Mouse (Mus musculus) myocyte (in vitro differentiated cells): Measurements from ENCODE around the gene Ino80. TPM values are rescaled to one million over a fixed set of nuclear protein-coding genes. Genes with fewer than 3 reads are reported as not detected.

Source experiments
- H3K27me3 ChIP-seq: one replicate; pipeline ENCODE4 v1.6.1; 2011; ENCODE audit not compliant: control insufficient read depth, insufficient read depth, insufficient read length
- H3K36me3 ChIP-seq: one replicate; pipeline ENCODE4 v1.6.1; 2011; ENCODE audit not compliant: control insufficient read depth, insufficient read depth
- H3K4me2 ChIP-seq: one replicate; pipeline ENCODE4 v1.6.1; 2011; ENCODE audit warnings: low read depth, control low read depth
- H3K4me3 ChIP-seq: one replicate; pipeline ENCODE4 v1.5.1; 2011; ENCODE audit warnings: mild to moderate bottlenecking, control low read depth, moderate library complexity
- H3K79me2 ChIP-seq: one replicate; pipeline ENCODE4 v1.6.1; 2011; ENCODE audit not compliant: control insufficient read depth, insufficient read depth
- H3ac ChIP-seq: one replicate; pipeline ENCODE4 v1.6.1; 2011; ENCODE audit not compliant: control insufficient read depth, insufficient read length
- CEBPB ChIP-seq: IDR thresholded peaks from 2 replicates; pipeline ENCODE4 v1.6.1; 2011; ENCODE audit warnings: mild to moderate bottlenecking, moderate library complexity; ENCODE audit not compliant: poor library complexity, insufficient read depth, severe bottlenecking
- E2F4 ChIP-seq: IDR thresholded peaks from one replicate; pipeline ENCODE4 v1.6.1; 2011; ENCODE audit warnings: mild to moderate bottlenecking, control low read depth, moderate library complexity; ENCODE audit not compliant: insufficient read depth
- MAX ChIP-seq: IDR thresholded peaks from one replicate; pipeline ENCODE4 v1.6.1; 2011; ENCODE audit warnings: low read depth, mild to moderate bottlenecking, control low read depth
- MYOD1 ChIP-seq, 3 experiments: IDR thresholded peaks; one replicate each; pipeline ENCODE4 v1.6.1; 2011; ENCODE audit warnings: control low read depth in 2 of 3, low read depth in 2 of 3, mild to moderate bottlenecking in 2 of 3, moderate library complexity in 1 of 3; ENCODE audit not compliant: insufficient read length in 2 of 3, control insufficient read depth in 1 of 3
- MYOG ChIP-seq, 3 experiments: IDR thresholded peaks; one replicate each; pipeline ENCODE4 v1.6.1; 2011; ENCODE audit warnings: control low read depth in 2 of 3, low read depth in 2 of 3, mild to moderate bottlenecking in 2 of 3; ENCODE audit not compliant: insufficient read length in 2 of 3, control insufficient read depth in 1 of 3, insufficient read depth in 1 of 3
- POLR2A ChIP-seq: IDR thresholded peaks from one replicate; pipeline ENCODE4 v1.6.1; 2011; ENCODE audit warnings: low read depth, mild to moderate bottlenecking, control low read depth, moderate library complexity; ENCODE audit not compliant: insufficient read length
- POLR2AphosphoS2 ChIP-seq: IDR thresholded peaks from one replicate; pipeline ENCODE4 v1.6.1; 2011; ENCODE audit warnings: low read depth, control low read depth; ENCODE audit not compliant: insufficient read length
- REST ChIP-seq: IDR thresholded peaks from one replicate; pipeline ENCODE4 v1.6.1; 2011; ENCODE audit warnings: mild to moderate bottlenecking, control low read depth, moderate library complexity; ENCODE audit not compliant: insufficient read depth, insufficient read length
- SRF ChIP-seq: IDR thresholded peaks from one replicate; pipeline ENCODE4 v1.6.1; 2011; ENCODE audit warnings: low read depth; ENCODE audit not compliant: control insufficient read depth, insufficient read length
- TCF12 ChIP-seq: IDR thresholded peaks from one replicate; pipeline ENCODE4 v1.6.1; 2011; ENCODE audit warnings: mild to moderate bottlenecking, control low read depth; ENCODE audit not compliant: poor library complexity, insufficient read depth, severe bottlenecking
- TCF3 ChIP-seq: IDR thresholded peaks from one replicate; pipeline ENCODE4 v1.6.1; 2011; ENCODE audit warnings: low read depth, control low read depth; ENCODE audit not compliant: insufficient read length
- USF1 ChIP-seq: IDR thresholded peaks from one replicate; pipeline ENCODE4 v1.6.1; 2011; ENCODE audit warnings: low read depth, mild to moderate bottlenecking, control low read depth, moderate library complexity
- polyA plus RNA-seq: library from polyadenylated mRNA; unstranded; fragments of >200 nt; fragmentation: generic; extraction: Trizol; gene quantifications from one replicate; pipeline ENCODE4 v1.2.1, GENCODE M21; 2012; ENCODE audit warnings: missing spikeins

Gene Ino80
- polyA plus RNA-seq, 1 experiment = 7.3 TPM

DNA sequence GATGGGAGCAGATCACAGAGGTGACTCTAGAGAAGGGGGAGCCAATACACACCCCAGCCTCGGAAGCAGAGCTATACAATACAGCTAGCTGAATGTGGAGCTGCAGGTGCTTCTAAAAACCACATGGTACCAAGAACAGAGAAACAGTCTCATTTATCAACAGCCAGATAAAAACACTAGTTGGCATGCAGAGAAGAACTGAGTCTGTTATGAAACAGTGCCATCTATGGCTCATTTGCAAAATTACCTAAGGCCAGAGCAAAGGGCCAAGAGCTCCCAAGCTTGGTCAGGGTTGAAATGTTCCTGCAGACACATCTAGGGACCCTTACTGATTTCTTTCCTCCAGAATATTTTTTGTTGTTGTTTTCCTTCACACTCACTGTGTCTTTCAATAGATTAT, 63.7 kb downstream of the Ino80 start:
- Histone ChIP-seq H3K4me3 (no peak overlapping the region), H3K4me2 (no peak overlapping the region), H3ac (no peak overlapping the region), H3K79me2 (peaks cover 4% of the 10 kb centered on the region), H3K36me3 (peaks cover 44% of the 10 kb centered on the region), H3K27me3 (no peaks in the 10 kb centered on the region)
- TF ChIP-seq SRF = no peak
- no peak for TF ChIP-seq REST
- no peak for TF ChIP-seq E2F4
- TF ChIP-seq MYOD1 (IDR thresholded peaks at IDR 0.05; ENCODE audit: control insufficient read depth in 1 of 3, insufficient read length in 2 of 3, low read depth in 2 of 3) = no peak
- TF ChIP-seq USF1 = no peak
- no peak for TF ChIP-seq MYOG (IDR thresholded peaks at IDR 0.05; ENCODE audit: control insufficient read depth in 1 of 3, insufficient read depth in 1 of 3, insufficient read length in 2 of 3, low read depth in 2 of 3)
- no peak for TF ChIP-seq TCF12
- no peak for TF ChIP-seq CEBPB
- no peak for TF ChIP-seq POLR2A

DNA sequence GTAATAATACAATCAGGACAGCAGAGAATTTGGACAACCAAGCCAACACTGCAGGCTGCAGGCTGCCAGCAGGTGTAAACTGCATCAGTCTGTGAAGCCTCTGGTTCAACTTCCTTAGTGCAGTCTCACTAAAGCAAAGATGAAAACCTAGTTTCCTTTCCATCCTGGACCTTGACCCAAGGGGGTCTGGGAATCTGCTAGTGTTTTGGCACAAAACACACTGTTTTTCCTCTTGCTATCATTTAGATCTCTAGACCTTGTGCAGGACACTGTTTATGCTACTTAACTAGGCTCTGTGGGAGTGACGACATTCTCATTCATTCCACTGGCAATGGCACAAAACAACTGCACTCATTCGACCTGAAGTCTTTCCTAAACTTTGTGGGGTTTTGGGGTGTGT, 65.8 kb downstream of the Ino80 start:
- no peak for TF ChIP-seq TCF12
- TF ChIP-seq POLR2AphosphoS2 = no peak
- no peak for TF ChIP-seq POLR2A
- no peak for TF ChIP-seq USF1
- Histone ChIP-seq H3K27me3 (no peaks in the 10 kb centered on the region), H3K4me2 (no peak overlapping the region), H3K4me3 (no peak overlapping the region), H3K36me3 (peaks cover 41% of the 10 kb centered on the region), H3ac (no peak overlapping the region), H3K79me2 (peaks cover 4% of the 10 kb centered on the region)

DNA sequence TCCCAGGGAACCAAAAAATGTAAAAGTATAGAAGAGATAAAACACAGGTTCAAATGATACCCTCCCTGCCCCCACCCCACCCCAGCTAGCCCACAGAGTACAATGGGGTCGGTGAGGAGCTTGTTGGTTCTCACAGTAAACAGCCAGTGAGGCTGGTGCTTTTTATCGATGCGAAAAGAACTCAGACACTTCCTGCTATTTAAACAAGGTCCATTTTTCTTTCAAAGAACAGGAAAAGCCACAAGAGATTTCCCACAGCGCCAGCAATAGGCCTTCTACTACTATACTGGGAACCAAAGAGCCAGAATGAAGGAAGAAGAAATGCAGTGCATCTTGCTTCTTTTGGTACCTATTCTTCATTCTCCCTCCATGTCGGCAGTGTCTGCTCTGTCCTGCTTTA, 66.5 kb downstream of the Ino80 start:
- Histone ChIP-seq H3K79me2 (peaks cover 4% of the 10 kb centered on the region), H3K4me2 (no peak overlapping the region), H3K27me3 (no peaks in the 10 kb centered on the region), H3K36me3 (peaks cover 41% of the 10 kb centered on the region), H3ac (no peak overlapping the region), H3K4me3 (no peak overlapping the region)
- no peak for TF ChIP-seq POLR2A

DNA sequence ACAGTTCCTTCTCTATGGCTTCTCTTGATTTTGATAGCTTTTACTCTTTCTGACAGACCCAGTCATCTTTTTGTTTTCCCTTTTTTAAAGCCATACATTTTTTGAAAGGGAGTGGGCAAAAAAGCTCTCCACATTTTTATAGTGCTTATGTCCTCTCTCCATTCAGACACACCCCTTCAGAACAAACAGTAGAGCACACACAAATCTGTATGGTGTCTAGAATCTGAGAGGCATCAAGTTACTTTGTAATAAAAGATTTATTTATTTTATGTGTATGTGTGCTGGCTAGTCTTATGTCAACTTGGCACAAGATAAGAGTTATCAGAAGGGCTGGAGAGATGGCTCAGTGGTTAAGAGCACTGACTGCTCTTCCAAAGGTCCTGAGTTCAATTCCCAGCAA, 68.8 kb downstream of the Ino80 start:
- no peak for TF ChIP-seq E2F4
- TF ChIP-seq POLR2A = no peak
- no peak for TF ChIP-seq CEBPB
- no peak for TF ChIP-seq MAX
- no peak for TF ChIP-seq TCF12
- TF ChIP-seq USF1 = no peak
- TF ChIP-seq POLR2AphosphoS2 = no peak
- TF ChIP-seq REST = no peak
- no peak for TF ChIP-seq SRF
- TF ChIP-seq MYOG (IDR thresholded peaks at IDR 0.05; ENCODE audit: control insufficient read depth in 1 of 3, insufficient read depth in 1 of 3, insufficient read length in 2 of 3, low read depth in 2 of 3) = no peak
- Histone ChIP-seq H3K36me3 (peaks cover 46% of the 10 kb centered on the region), H3K79me2 (peaks cover 4% of the 10 kb centered on the region), H3K27me3 (no peaks in the 10 kb centered on the region), H3K4me2 (no peak overlapping the region), H3ac (no peak overlapping the region), H3K4me3 (no peak overlapping the region)

DNA sequence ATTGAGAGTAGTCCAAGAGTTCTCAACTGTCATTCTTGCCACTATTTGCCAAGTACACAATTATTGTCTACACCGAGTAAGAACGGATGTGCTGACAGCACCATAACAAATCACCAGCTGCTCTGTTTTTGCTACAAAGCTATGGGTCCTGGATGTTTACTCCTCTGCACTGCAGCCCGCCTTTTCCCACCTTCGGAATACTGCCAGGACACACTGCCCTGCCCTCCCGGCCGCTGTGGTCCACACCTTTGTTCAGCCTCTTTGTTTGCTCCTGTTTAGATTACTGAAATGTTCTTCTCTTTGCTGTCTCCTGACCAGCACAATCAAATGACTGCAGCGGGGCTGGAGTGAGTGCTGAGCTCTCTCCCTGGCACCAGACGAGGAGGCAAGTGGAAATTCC, 69.2 kb downstream of the Ino80 start:
- no peak overlapping the region for H3K4me3 ChIP-seq
- peaks cover 4% of the 10 kb centered on the region for H3K79me2 ChIP-seq
- H3ac ChIP-seq = no peak overlapping the region
- TF ChIP-seq MAX (no peak), POLR2A (no peak), POLR2AphosphoS2 (no peak), MYOD1 (IDR thresholded peaks at IDR 0.05; ENCODE audit: control insufficient read depth in 1 of 3, insufficient read length in 2 of 3, low read depth in 2 of 3) (no peak), CEBPB (no peak), SRF (no peak), TCF12 (no peak), E2F4 (no peak), MYOG (IDR thresholded peaks at IDR 0.05; ENCODE audit: control insufficient read depth in 1 of 3, insufficient read depth in 1 of 3, insufficient read length in 2 of 3, low read depth in 2 of 3) (no peak), TCF3 (no peak), REST (no peak), USF1 (no peak)
- H3K27me3 ChIP-seq = no peaks in the 10 kb centered on the region
- H3K4me2 ChIP-seq = no peak overlapping the region
- peaks cover 46% of the 10 kb centered on the region for H3K36me3 ChIP-seq

DNA sequence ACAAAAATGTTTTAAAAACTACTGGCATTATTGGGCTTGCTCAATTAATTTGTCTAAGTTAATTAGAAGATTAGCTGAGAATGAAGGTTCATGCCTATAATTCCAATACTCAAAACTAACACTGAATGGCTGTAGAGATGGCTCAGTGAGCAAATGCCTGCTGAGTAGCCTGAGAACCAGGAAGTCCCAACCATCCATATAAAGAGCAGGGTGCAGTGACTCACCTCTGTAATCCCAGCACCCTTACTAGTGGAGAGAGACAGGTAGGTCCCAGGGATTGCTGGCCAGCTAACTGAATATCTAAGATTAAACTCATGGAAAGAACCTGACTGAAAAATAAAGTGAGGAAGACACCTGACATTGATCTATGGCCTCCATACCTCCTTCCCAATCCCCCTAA, 78.2 kb downstream of the Ino80 start:
- H3K4me2 ChIP-seq = no peak overlapping the region
- H3K4me3 ChIP-seq = no peak overlapping the region
- peaks cover 38% of the 10 kb centered on the region for H3K36me3 ChIP-seq
- H3ac ChIP-seq = no peak overlapping the region
- no peak for TF ChIP-seq SRF
- no peak for TF ChIP-seq MAX
- no peak for TF ChIP-seq TCF3
- no peak for TF ChIP-seq CEBPB
- no peak for TF ChIP-seq USF1
- TF ChIP-seq MYOG (IDR thresholded peaks at IDR 0.05; ENCODE audit: control insufficient read depth in 1 of 3, insufficient read depth in 1 of 3, insufficient read length in 2 of 3, low read depth in 2 of 3) = no peak
- TF ChIP-seq POLR2A = no peak
- TF ChIP-seq E2F4 = no peak
- TF ChIP-seq REST = no peak
- no peak for TF ChIP-seq TCF12
- no peak for TF ChIP-seq MYOD1 (IDR thresholded peaks at IDR 0.05; ENCODE audit: control insufficient read depth in 1 of 3, insufficient read length in 2 of 3, low read depth in 2 of 3)
- TF ChIP-seq POLR2AphosphoS2 = no peak
- no peaks in the 10 kb centered on the region for H3K79me2 ChIP-seq
- H3K27me3 ChIP-seq = no peaks in the 10 kb centered on the region
